Mouse (Mus musculus) mouse embryonic stem cell (cell line): ENCODE data around the gene Mgat4a.
"Not testable (repeated sequence)": the region's sequence is repeated elsewhere in the genome, so short reads cannot be mapped to it uniquely, and the experiment has no call there.

Experiments used
- in situ Hi-C, 2 experiments: fragments of 300-500 bp; cut with MboI; formaldehyde crosslinking; loops; 1 replicate in 1 of 2; 3 replicates in 1 of 2; pipeline ENCODE4 v1.14.3; 2019 to 2020; ENCODE audit warnings: low sequenced_read_pairs in 2 of 2, low pct_unique_long_range_greater_than_20kb in 1 of 2, mixed read lengths in 1 of 2; ENCODE audit not compliant: unreplicated experiment in 1 of 2

The Mgat4a gene

DNA sequence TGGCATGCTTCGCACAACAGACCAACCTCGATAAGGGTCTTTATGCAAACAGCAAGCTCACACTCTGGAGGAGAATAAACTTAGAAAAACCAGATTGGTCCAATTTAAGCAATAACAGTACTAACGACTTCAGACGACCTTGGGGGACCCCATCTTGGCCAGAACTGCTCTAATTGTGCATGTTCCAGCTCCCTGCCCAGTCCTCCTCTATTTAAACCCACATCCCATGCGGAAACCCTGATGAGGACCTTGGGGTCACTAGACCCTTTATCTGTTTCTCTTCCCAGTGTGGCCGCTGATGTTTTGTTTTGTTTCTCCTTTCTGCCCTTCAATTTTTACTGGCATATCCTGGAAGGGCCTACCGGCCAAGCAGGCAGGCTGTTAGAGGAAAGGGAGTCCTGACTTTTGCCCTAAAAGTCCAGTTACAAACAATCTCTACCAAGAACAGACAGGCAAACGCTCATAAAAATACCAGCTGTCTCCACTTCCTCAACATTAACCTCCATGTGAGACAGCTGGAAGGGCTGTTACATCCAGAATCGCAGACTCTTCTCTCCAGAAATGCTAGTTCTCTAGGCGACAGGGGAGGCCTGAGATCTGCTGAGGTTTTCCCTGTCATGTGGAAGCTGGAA, 36.0 kb downstream of the Mgat4a start:
- in situ Hi-C loops = no loop called here

DNA sequence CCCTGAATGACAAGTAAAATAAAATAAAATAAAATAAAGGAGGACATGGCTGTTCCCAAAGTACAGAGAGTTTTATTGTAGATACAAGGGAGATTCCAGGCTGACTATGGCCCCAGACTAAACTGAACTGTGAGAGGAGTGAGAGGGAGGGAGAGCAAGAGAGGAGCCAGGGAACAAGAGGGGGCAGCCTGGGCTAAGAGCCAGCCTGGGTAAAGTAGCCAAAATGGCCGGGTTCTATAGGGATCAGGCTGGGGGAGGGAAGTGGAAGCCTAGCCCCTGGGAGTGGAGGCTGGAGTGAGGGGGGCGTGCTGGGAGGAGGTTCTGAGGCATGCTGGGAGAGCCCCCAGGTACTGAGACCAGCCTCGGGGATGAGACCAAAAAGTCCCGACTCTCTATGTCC, 37.2 kb downstream of the Mgat4a start:
- in situ Hi-C loops = no loop called here

GRCm38 (mm10) chr1:37502354-37502753, 38.5 kb downstream of the Mgat4a start:
- in situ Hi-C loops = no loop called here

GRCm38 (mm10) chr1:37500723-37501122, 40.1 kb downstream of the Mgat4a start:
- in situ Hi-C loops = no loop called here

DNA sequence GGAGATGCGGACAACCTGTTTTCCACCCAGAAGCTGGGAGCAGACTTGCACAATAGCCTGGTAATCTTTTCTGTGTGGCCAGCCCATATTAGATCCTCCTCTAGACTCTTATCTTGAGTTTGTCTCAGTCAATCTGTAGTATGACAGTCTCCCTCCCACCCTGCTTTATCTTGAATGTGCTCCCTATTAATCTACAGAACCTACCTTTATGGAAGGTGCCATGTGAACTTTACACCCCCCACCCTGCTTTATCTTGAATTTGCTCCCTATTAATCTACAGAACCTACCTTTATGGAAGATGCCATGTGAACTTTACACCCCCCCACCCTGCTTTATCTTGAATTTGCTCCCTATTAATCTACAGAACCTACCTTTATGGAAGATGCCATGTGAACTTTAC, 41.4 kb downstream of the Mgat4a start:
- in situ Hi-C loops = not testable (repeated sequence)

DNA sequence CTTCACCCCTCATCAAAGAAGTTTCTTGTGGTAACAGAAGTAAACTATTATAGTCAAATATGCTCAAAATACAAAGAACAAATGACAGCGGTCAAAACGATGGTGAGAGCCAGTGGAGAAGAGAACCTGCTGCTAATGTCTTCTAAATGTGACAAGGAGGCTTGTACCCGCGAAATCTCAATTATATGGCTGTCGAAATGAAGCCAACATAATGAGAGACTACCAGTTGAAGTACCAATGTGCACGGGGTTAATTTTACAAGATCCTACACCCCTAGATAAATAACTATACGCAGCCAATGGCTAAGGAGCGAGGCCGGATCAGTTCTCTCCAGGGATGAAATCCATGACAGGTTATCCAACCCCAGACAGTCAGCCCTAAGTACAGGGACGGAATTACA, 41.9 kb downstream of the Mgat4a start:
- in situ Hi-C loops = no loop called here

DNA sequence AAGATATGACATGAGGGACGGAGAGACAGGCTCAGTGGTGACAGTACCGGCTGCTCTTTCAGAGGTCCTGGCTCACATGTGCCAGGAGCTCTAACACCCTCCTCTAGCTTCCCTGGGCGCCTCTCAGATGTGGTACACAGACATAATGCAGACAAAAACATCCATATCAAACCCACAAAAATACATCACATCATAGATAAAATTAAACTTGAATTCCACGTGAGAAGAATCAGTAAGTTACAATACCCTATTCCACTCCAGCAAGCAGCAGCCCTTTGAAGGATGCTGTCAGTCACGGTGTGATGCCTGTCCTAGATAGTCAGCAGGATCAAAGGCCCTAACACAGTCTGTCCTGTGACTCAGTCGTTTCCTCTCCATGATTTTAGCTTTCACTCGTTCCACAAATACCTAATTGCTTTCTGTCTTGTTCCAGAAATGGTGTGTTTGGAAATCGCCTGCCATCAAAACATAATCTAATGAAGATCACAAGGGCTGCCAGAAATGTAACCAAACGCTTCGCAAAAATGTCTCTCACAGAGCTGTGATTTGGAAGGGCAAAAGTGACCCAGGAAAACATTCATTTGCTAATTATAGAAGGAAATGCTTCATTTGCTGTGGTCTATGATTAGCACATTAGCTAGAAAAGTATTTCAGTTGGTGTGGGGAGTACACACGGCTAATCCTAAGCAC, 44.1 kb downstream of the Mgat4a start:
- in situ Hi-C loops = no loop called here

- in situ Hi-C loops = no loop called here
These were observed 45.0 kb downstream of the Mgat4a start for GRCm38 (mm10) chr1:37495698-37496321.

DNA sequence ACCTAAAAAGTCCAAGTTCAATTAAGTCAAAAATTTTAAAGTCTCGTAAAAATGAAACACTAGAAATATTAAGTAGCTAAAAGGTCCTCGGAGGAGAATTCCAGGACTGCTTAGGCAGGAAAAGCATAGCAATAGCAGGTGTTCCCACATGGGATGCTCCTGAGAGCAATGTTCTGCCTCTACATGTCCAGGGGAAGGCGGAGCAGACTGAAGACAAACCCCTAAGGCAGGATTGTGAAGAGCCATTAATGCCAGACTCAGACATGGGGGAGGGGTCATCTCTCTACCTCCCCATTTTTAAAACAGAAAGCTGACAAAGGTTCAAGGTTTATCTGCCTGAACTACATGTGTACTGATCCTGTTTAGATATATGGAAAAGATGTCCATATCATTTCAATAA, 45.7 kb downstream of the Mgat4a start:
- in situ Hi-C loops = no loop called here

GRCm38 (mm10) chr1:37491672-37492071, 49.1 kb downstream of the Mgat4a start:
- in situ Hi-C loops = no loop called here

- in situ Hi-C loops = no loop called here
These were observed 50.1 kb downstream of the Mgat4a start for GRCm38 (mm10) chr1:37490691-37491212.

DNA sequence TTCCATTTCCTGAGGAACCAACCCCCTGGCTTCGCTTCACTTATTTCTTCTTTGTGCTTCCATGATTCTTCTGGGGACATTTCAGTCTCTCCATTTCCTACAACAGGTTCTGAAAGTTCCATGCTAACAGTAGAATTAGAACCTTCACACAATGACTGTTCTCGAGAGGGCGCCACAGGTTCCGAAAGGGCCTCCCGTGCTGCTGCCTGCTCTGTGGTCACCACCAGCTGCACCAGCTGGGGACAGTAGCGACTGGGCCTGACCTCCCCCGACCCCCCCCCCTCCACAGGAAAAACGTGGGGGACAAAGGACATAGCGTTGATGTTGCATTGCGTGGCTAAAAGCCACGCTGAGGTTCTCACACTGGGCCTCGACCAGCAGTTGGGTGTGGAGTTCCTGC, 52.3 kb downstream of the Mgat4a start:
- in situ Hi-C loops = no loop called here

DNA sequence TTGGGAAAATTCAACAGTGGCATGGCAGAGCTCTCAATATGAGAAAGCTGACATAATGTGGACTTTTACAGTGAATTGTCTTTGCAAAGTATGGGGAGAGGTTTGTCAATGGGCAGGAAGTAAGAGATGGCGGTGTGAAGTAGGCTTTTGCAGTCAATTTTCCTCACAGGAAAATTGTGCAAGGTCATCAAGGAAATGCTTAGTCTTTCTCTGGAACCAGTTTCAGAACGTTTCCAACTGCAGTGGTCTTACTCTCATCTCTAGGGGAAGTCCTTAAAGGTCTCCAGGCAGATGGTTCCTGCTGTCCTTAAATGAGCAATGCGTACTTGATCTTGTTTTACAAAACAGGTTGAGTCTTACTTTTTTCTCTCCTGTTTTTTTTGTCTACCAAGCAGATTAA, 53.8 kb downstream of the Mgat4a start:
- in situ Hi-C loops = no loop called here

GRCm38 (mm10) chr1:37486439-37486838, 54.4 kb downstream of the Mgat4a start:
- in situ Hi-C loops = no loop called here

- in situ Hi-C loops = no loop called here
These were observed 56.2 kb downstream of the Mgat4a start for GRCm38 (mm10) chr1:37484612-37485011.

DNA sequence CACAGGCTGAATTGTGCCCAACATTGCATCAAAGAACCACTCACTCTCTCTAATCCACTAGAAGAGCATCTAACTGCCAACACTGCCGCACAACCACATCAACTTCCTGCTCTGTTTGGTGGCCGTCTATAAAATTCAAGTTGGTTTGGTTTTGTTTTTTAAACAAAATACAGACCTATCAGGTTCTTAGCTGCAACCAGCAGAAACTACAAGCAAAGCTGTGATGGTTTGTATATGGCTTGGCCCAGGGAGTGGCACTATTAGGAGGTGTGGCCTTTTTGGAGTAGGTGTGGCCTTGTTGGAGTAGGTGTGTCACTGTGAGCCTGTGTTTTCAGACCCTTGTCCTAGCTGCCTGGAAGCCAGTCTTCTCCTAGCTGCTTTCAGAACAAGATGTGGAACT, 59.5 kb downstream of the Mgat4a start:
- in situ Hi-C loops = no loop called here

- in situ Hi-C loops = no loop called here
These were observed 60.1 kb downstream of the Mgat4a start for GRCm38 (mm10) chr1:37480731-37481130.

DNA sequence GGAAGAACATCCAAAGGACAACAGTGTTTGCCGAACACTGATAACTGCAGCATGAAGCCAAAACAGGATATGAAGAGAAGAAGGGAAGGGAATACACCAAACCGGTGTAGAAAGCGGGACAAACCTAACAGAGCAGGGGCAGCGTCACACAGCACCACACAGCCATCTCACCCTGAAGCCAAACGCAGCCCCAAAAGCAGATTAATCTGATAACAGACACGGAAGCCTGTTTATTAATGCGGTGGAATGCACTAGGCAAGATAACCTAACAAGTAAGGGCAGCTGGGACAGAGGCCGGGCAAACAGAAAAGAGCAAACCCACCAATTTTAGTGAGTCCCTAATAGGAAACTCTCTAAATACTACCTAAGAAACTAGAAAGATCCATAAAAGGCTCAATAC, 61.1 kb downstream of the Mgat4a start:
- in situ Hi-C loops = loop anchor here in 1 of 2 experiments (10.0 kb wide), 1 partner anchor 155 kb away; no protein-coding TSS in a partner anchor

GRCm38 (mm10) chr1:37479074-37479473, 61.7 kb downstream of the Mgat4a start:
- in situ Hi-C loops = loop anchor here in 1 of 2 experiments (10.0 kb wide), 1 partner anchor 156 kb away; no protein-coding TSS in a partner anchor
